Mouse (Mus musculus) cortical plate, adult 2 months (tissue): ENCODE measurements around the gene Casz1. TPM values are rescaled to one million over a fixed set of nuclear protein-coding genes. Genes with fewer than 3 reads are reported as not detected.

ENCODE experiments used
- H3K27ac ChIP-seq: fragments of 200-500 bp; 2 replicates; pipeline ENCODE4 v1.5.1; 2012; ENCODE audit warnings: low read length, control low read depth, inconsistent platforms; ENCODE audit not compliant: insufficient read depth
- H3K4me1 ChIP-seq: fragments of 200-500 bp; 2 replicates; pipeline ENCODE4 v1.6.1; 2011; ENCODE audit warnings: low read length; ENCODE audit not compliant: control insufficient read depth, insufficient read depth
- H3K4me3 ChIP-seq: fragments of 200-500 bp; 2 replicates; pipeline ENCODE4 v1.5.1; 2011; ENCODE audit warnings: mild to moderate bottlenecking, low read length, control low read depth; ENCODE audit not compliant: insufficient read depth
- CTCF ChIP-seq: fragments of 200-500 bp; IDR thresholded peaks from 2 replicates; pipeline ENCODE4 v1.5.1; 2011; ENCODE audit warnings: mild to moderate bottlenecking, control low read depth, low read length; ENCODE audit not compliant: insufficient read depth; ENCODE audit errors: extremely low read depth
- POLR2A ChIP-seq: fragments of 200-500 bp; IDR thresholded peaks from 2 replicates; pipeline ENCODE4 v1.6.1; 2011; ENCODE audit warnings: mild to moderate bottlenecking, low read length, control low read depth; ENCODE audit not compliant: insufficient read depth; ENCODE audit errors: extremely low read depth
- polyA plus RNA-seq: library from polyadenylated mRNA; depleted of rRNA; stranded (reverse); fragments of >200 nt; gene quantifications from 2 replicates; pipeline ENCODE4 v1.2.3, GENCODE M21; 2012

The Casz1 gene
- polyA plus RNA-seq, 1 experiment: 0.69 TPM

DNA sequence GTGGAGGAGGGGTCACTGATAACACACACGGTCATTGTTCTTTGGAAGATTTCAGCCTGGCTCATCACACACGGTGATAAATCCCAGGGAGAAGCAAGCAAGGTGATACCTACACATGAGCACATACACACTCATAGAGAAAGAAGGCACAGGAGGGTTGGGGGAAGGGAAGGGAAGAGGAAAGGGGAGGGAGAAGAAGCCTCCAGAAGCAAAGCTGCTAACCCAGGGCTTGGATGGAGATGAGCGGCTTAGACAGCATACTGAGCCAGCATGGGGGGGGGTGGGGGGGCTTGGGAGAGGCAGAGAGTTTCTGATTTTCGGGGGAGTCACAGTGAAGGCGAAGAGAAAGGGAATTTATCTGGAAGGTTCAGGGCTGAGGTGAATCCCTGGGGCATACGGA lies 30.2 kb upstream of the Casz1 start:
- no peaks in the 10 kb centered on the region for H3K4me1 ChIP-seq
- TF ChIP-seq CTCF: no peak
- no peak for TF ChIP-seq POLR2A

GRCm38 (mm10) chr4:148775476-148776269 lies 28.6 kb upstream of the Casz1 start:
- TF ChIP-seq POLR2A (no peak), CTCF (no peak)
- Histone ChIP-seq H3K27ac (no peak overlapping the region), H3K4me3 (no peak overlapping the region), H3K4me1 (no peaks in the 10 kb centered on the region)

More for the DNA sequence above, 30.2 kb upstream of the Casz1 start:
- H3K27ac ChIP-seq: no peak overlapping the region
- H3K4me3 ChIP-seq: no peak overlapping the region

DNA sequence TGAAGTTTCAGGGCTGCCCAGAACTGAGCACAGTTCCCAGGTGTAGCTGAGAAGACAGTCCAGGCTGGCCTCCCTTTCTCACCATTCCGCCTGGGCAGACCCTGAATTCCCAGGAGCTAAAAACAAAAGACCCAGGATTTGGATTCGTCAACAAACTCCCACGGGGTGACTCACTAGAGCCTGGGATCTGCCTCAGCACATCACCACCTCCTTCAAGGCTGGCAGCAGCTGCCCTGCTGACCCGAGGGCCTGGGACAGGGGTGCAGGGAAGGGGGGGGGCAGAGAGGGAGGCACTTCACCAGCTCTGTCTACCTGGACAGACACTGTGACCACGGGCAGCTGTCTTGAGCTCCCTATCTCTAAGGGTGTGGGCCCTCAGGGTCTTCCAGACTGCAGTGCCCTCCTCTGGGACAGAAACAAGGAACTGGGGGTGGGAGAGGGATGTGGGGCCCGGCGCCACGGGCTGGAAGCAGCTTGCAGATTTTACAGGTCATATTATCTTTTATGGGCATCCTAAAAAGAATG lies 24.1 kb upstream of the Casz1 start:
- Histone ChIP-seq H3K4me3 (no peak overlapping the region), H3K4me1 (no peaks in the 10 kb centered on the region), H3K27ac (no peak overlapping the region)
- TF ChIP-seq POLR2A (no peak), CTCF (no peak)

- Histone ChIP-seq H3K27ac (no peak overlapping the region), H3K4me3 (no peak overlapping the region), H3K4me1 (no peaks in the 10 kb centered on the region)
- no peak for TF ChIP-seq POLR2A
- TF ChIP-seq CTCF: no peak
These were observed 22.7 kb upstream of the Casz1 start for GRCm38 (mm10) chr4:148781516-148781915.

- no peaks in the 10 kb centered on the region for H3K4me1 ChIP-seq
- H3K4me3 ChIP-seq: no peak overlapping the region
- H3K27ac ChIP-seq: no peak overlapping the region
- TF ChIP-seq CTCF: no peak
- no peak for TF ChIP-seq POLR2A
These were observed 21.3 kb upstream of the Casz1 start for GRCm38 (mm10) chr4:148782880-148783279.

- TF ChIP-seq CTCF: no peak
- TF ChIP-seq POLR2A: no peak
- no peak overlapping the region for H3K27ac ChIP-seq
- no peak overlapping the region for H3K4me3 ChIP-seq
- H3K4me1 ChIP-seq: no peaks in the 10 kb centered on the region
These were observed 20.5 kb upstream of the Casz1 start for GRCm38 (mm10) chr4:148783760-148784159.

DNA sequence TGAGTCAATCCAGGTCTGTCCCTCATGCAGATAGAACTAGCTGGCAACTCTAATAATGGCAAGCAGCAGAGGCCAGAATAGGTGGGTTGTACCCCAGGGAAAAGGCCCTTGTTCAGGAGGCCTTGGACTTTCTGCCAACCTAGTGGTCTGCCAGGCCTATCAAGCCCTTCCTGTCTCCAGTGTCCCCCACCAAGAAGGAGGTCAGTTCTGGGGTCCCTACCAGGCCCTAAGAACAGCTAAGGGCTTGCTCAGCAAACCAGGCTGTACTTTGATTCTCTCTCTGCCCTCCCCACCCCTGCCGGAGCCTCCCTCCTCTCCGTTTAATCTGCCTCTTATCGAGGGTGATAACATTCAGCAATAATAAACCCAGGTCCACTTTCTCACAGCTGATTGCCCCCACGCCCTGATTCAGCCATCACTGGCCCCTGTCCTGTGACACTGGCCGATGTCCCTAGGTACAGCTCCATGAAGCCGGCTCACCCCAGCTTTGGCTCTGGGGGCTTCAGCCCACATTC lies 19.1 kb upstream of the Casz1 start:
- Histone ChIP-seq H3K4me3 (no peak overlapping the region), H3K4me1 (no peaks in the 10 kb centered on the region), H3K27ac (no peak overlapping the region)
- TF ChIP-seq POLR2A (no peak), CTCF (no peak)

DNA sequence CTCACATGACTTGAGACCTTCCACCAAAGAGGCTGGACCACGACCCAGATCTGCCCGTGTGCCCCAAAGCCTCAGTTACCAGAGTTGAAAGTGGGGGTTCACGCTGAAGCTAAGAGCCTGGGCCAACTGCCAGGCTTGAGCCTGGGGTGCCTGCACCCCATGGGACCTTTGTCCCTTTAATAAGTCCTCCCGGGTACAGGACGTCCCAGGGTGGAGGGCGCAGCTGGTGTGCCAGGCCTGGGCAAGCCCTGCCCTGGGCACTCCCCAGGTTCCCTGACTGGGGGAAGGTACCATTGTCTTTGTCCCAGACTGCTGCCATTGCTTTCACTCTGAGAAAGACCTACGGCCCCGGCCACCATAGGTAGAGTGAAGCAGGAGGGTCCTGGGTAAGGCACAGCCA lies 18.2 kb upstream of the Casz1 start:
- no peaks in the 10 kb centered on the region for H3K4me1 ChIP-seq
- H3K27ac ChIP-seq: no peak overlapping the region
- TF ChIP-seq POLR2A (no peak), CTCF (no peak)
- no peak overlapping the region for H3K4me3 ChIP-seq

GRCm38 (mm10) chr4:148790940-148791339 lies 13.3 kb upstream of the Casz1 start:
- no peak overlapping the region for H3K4me3 ChIP-seq
- no peak for TF ChIP-seq POLR2A
- TF ChIP-seq CTCF: no peak
- H3K4me1 ChIP-seq: no peaks in the 10 kb centered on the region
- H3K27ac ChIP-seq: no peak overlapping the region

DNA sequence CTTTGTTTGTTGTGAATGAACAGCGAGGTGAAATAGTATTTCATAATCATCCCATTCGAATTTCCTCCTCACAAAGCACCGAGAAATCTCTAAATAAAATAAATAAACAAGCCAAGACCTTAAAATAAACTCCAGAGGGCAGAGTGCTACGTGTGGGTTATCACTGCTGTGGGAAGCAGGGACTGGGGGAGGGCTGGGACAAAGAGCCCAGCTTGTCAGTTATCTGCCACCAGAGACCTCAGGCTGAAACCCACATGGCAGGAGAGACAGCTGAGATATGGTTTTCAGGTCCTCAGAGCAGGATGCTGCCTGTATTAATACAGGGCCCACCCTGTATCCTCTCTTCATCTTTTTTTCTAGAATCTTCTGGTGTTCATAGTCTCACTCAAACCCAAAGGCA lies 9.2 kb upstream of the Casz1 start:
- H3K4me3 ChIP-seq: no peak overlapping the region
- no peaks in the 10 kb centered on the region for H3K4me1 ChIP-seq
- H3K27ac ChIP-seq: no peak overlapping the region
- TF ChIP-seq POLR2A: no peak
- TF ChIP-seq CTCF: no peak
